Mouse (Mus musculus) embryonic facial prominence, embryonic 12.5 days (tissue): ENCODE results near the gene C8g. TPM values are rescaled to one million over a fixed set of nuclear protein-coding genes. Genes with fewer than 3 reads are reported as not detected.
A peak's percentile ranks its signal among the peaks of the same experiment; 100 is the strongest.

Experiments used
- ATAC-seq: fragments of 200-750 bp; cut with Nextera tagmentation; 2 replicates; pipeline ENCODE4 v1.8.0; 2017; ENCODE audit not compliant: insufficient number of reproducible peaks, insufficient read depth, low FRiP score, low TSS enrichment
- H3K27ac ChIP-seq: fragments of 300-500 bp; sonication (generic); 2 replicates; pipeline ENCODE4 v1.5.1; 2016; ENCODE audit warnings: mild to moderate bottlenecking
- H3K27me3 ChIP-seq: fragments of 300-500 bp; sonication (generic); 2 replicates; pipeline ENCODE4 v1.6.1; 2016; ENCODE audit warnings: mild to moderate bottlenecking, moderate library complexity
- H3K36me3 ChIP-seq: fragments of 300-500 bp; sonication (generic); 2 replicates; pipeline ENCODE4 v1.6.1; 2016; ENCODE audit warnings: mild to moderate bottlenecking
- H3K4me1 ChIP-seq: fragments of 300-500 bp; sonication (generic); 2 replicates; pipeline ENCODE4 v1.6.1; 2016
- H3K4me2 ChIP-seq: fragments of 300-500 bp; sonication (generic); replicated peaks from 2 replicates; pipeline ENCODE4 v1.6.1; 2016; ENCODE audit warnings: mild to moderate bottlenecking, moderate library complexity
- H3K4me3 ChIP-seq: fragments of 300-500 bp; sonication (generic); 2 replicates; pipeline ENCODE4 v1.5.1; 2016; ENCODE audit warnings: mild to moderate bottlenecking
- H3K9ac ChIP-seq: fragments of 300-500 bp; sonication (generic); 2 replicates; pipeline ENCODE4 v1.6.1; 2016; ENCODE audit warnings: mild to moderate bottlenecking, moderate library complexity
- H3K9me3 ChIP-seq: fragments of 300-500 bp; sonication (generic); 2 replicates; pipeline ENCODE4 v1.6.1; 2016; ENCODE audit warnings: mild to moderate bottlenecking, moderate library complexity
- WGBS: fragments of 180-500 bp; shearing (Covaris S2); methylation state at CpG from one replicate; pipeline ENCODE4 v1.1.7; 2016; 5-methylcytosine and 5-hydroxymethylcytosine counted together
- polyA plus RNA-seq: library from polyadenylated mRNA; unstranded; fragments of >200 nt; fragmentation: Nextera tagmentation; extraction: Ambion mirVana; gene quantifications from 2 replicates; pipeline ENCODE4 v1.2.1, GENCODE M21; 2016

The C8g gene
- polyA plus RNA-seq, 1 experiment from 2014 or later: 6.3 TPM

DNA sequence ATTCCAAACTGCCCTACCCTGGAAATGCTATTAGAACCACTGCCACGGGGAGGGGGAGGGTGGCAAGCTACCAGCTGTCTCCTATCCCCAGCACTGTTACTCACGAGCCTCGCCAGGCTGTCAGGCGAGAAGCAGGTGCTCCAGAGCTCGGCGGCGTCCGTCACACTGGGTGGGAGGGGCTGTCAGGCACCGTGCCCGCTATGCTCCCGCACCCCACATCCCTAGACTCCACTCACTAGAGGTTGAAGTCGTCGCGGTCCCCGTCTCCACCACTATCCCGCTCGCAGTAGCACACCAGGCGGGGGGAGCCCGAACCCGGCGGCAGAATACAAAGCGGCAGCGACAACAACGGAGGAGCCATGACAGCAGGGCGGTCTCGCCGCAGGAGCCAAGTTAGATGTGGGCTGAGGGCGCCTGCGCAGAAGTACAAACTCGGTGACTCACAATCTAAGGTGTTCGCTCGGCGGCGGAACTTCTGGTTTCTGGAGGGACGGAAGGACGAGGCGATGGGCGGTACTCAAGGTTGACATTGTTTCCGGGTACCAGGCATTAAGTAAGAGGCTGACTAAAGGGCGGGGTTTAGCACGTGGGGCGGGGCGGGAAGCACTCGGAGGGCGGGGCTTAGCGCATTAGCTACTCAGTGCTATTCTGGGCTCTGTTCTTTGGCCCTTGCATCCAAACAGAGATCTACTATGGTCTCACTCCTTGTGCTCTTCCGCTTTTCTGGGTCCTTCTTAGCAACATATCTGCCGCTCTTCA is 40.8 kb downstream of the C8g start, which contains the start of gene Paxx:
Paxx (minus strand) TSS at position 544 of the 759 bp plus-strand sequence.
- WGBS: under 1% methylated on average over 48 of the region's 48 CpGs
- H3K9ac ChIP-seq: peak within 1 kb of the TSS; percentile 71

DNA sequence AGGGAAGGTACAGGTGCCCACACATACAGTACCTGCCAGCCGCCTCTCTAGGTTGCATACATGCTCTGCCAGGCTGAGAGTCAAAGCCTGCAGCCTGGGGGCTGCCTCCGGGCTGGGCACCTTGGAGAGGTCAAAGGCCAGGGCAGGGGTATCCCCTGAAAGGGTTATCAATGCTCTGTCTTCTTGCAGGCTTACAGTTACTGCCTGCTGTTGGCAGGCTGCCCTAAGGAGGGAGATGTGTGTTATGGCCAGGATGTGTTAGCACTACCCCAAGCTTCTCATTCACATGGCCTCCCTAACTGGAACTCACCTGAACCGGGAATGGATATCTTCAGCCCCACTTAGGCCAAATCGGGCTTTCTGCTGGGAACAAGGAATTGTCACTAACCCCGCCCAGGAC is 41.4 kb downstream of the C8g start:
- no peaks in the 10 kb centered on the region for H3K9me3 ChIP-seq

More for the DNA sequence above, 40.8 kb downstream of the C8g start, which contains the start of gene Paxx:
- peaks cover 14% of the 10 kb centered on the region; the same call in 1 of the 2 replicates for H3K36me3 ChIP-seq
- peak within 1 kb of the TSS; percentile 88 for H3K4me2 ChIP-seq
- peak within 1 kb of the TSS; percentile 86 for H3K27ac ChIP-seq
- no peaks in the 10 kb centered on the region for H3K27me3 ChIP-seq
- peak; percentile 84 for ATAC-seq
- H3K4me1 ChIP-seq: peaks cover 16% of the 10 kb centered on the region
- H3K9me3 ChIP-seq: no peaks in the 10 kb centered on the region
- peak within 1 kb of the TSS; percentile 69 for H3K4me3 ChIP-seq

DNA sequence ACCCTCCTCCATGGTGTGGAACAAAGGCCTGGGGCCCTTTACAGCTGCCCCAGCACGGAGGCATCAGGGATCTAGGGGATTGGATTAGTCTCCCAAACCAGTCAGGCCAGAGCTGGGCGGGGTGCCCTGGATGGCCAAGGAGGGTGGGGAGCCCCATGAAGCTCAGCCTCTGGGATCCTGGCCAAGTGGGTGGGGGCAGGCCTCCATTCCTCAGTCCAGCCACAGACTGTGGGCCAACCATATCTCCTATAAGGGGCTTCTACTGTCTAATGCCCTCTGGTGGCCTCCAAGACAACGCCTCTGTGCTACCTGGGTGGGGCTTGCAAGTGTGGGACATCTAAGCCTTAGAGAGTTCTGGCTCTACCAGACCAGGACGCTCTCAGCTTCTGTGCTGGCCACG is 42.6 kb downstream of the C8g start:
- H3K4me1 ChIP-seq: peaks cover 16% of the 10 kb centered on the region
- no peak overlapping the region for H3K4me3 ChIP-seq
- no peaks in the 10 kb centered on the region for H3K9me3 ChIP-seq
- H3K27ac ChIP-seq: no peak overlapping the region
- H3K9ac ChIP-seq: no peak overlapping the region
- H3K36me3 ChIP-seq: peaks cover 14% of the 10 kb centered on the region; the same call in 1 of the 2 replicates
- no peaks in the 10 kb centered on the region for H3K27me3 ChIP-seq
- no peak for ATAC-seq
- no peak overlapping the region for H3K4me2 ChIP-seq
- WGBS: 85% methylated on average over 5 of the region's 5 CpGs

More for the DNA sequence above, 41.4 kb downstream of the C8g start:
- Histone ChIP-seq H3K9ac (peak overlapping the region; percentile 71), H3K27ac (no peak overlapping the region; the same call in 1 of the 2 replicates), H3K4me1 (peaks cover 16% of the 10 kb centered on the region), H3K4me2 (peak overlapping the region; percentile 88), H3K36me3 (peaks cover 14% of the 10 kb centered on the region; the same call in 1 of the 2 replicates), H3K27me3 (no peaks in the 10 kb centered on the region), H3K4me3 (peak overlapping the region; percentile 69)
- ATAC-seq: no peak
- WGBS: 34% methylated on average over 5 of the region's 5 CpGs

GRCm38 (mm10) chr2:25457022-25457896 is 44.3 kb downstream of the C8g start:
- ATAC-seq: no peak
- no peak overlapping the region for H3K9ac ChIP-seq
- H3K36me3 ChIP-seq: peaks cover 14% of the 10 kb centered on the region; the same call in 1 of the 2 replicates
- no peak overlapping the region for H3K27ac ChIP-seq
- H3K4me1 ChIP-seq: peaks cover 16% of the 10 kb centered on the region
- 88% methylated on average over 9 of the region's 9 CpGs for WGBS
- H3K4me3 ChIP-seq: no peak overlapping the region
- H3K27me3 ChIP-seq: no peaks in the 10 kb centered on the region
- no peak overlapping the region for H3K4me2 ChIP-seq
- no peaks in the 10 kb centered on the region for H3K9me3 ChIP-seq

DNA sequence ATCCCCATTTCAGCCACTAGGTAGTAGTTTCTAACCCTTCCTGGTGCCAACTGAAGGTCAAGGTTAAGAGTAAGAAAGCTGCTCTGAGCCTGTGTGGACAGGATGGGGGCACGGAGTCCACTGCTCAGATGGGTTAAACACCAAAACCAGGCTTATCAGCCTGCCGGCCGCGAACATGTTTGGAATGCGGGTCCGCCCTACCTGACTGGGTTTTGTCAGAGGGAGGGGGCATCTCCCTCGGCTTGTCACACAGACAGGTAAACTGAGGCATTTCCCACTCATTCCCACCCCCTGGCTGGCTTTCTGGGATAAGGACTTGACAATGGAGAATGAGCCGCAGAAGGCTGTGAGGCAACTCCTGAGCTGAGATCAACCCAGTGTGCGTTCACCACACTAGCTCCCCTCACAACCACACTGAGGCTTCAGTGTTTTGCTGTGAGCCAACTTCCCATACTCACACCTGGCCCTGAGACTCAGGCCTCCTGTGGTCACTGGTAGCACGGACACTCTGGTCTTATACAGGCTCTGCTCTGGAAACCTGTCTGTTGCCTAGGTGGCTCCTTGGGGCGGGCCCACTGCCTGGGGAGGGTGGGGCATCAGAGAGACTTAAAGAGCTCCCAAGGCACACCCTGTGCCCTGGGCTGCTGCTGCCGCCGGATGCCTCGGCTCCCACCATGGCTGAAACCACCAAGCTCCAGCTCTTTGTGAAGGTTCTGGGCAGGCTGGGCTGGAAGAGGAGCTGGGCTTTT is 45.1 kb downstream of the C8g start, which contains the start of gene Clic3:
Clic3 (plus strand) TSS at position 634 of the 749 bp plus-strand sequence.
- Histone ChIP-seq H3K4me2 (no peak within 1 kb of the TSS), H3K4me3 (no peak within 1 kb of the TSS), H3K4me1 (peaks cover 14% of the 10 kb centered on the region), H3K27me3 (no peaks in the 10 kb centered on the region), H3K9me3 (no peaks in the 10 kb centered on the region), H3K9ac (no peak within 1 kb of the TSS), H3K36me3 (peaks cover 14% of the 10 kb centered on the region; the same call in 1 of the 2 replicates), H3K27ac (no peak within 1 kb of the TSS)
- ATAC-seq: no peak
- WGBS: 55% methylated on average over 14 of the region's 14 CpGs

DNA sequence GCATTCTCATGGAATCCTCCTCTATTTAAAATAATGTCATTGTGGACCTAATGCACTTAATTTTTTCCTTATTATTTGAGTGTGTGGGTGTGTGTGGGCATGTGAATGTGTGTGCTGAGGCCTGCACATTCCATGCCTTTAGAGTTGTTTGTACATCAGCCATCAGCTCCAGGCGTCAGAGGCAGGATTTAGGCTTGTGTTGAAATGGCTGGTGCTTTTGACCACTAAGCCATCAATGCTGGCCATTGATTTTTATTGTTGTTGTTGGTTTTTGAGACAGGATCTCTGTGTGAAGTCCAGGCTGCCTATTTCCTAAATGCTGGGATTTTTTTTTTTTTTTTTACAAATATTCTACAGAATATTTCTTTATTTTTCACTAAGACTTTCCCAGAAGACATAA is 48.6 kb downstream of the C8g start:
- Histone ChIP-seq H3K27me3 (no peaks in the 10 kb centered on the region), H3K9me3 (no peaks in the 10 kb centered on the region), H3K9ac (no peak overlapping the region), H3K36me3 (peaks cover 2% of the 10 kb centered on the region; the same call in 1 of the 2 replicates), H3K4me1 (no peaks in the 10 kb centered on the region), H3K4me2 (no peak overlapping the region), H3K27ac (no peak overlapping the region), H3K4me3 (no peak overlapping the region)
- WGBS: 41% methylated on average over 1 of the region's 1 CpGs
- ATAC-seq: no peak

- Histone ChIP-seq H3K9ac (no peak overlapping the region), H3K9me3 (no peaks in the 10 kb centered on the region), H3K27ac (no peak overlapping the region), H3K4me1 (no peaks in the 10 kb centered on the region), H3K27me3 (no peaks in the 10 kb centered on the region), H3K4me3 (no peak overlapping the region), H3K36me3 (no peaks in the 10 kb centered on the region), H3K4me2 (no peak overlapping the region)
- no peak for ATAC-seq
- WGBS: 82% methylated on average over 8 of the region's 8 CpGs
Measured at GRCm38 (mm10) chr2:25450853-25451647, 50.5 kb downstream of the C8g start.

Other genes with a start within 250 kb of the C8g start
- 21.6 and 23.6 TPM in 2 replicates for gene Tmem203, start 246.3 kb downstream of the C8g start, polyA plus RNA-seq
- gene Tprn, start 239.1 kb downstream of the C8g start, polyA plus RNA-seq: 9.7 TPM in 2 replicates
- 218 and 231 TPM in 2 replicates for gene Ssna1, start 229.3 kb downstream of the C8g start, polyA plus RNA-seq
- 154 and 155 TPM in 2 replicates for gene Anapc2, start 229.2 kb downstream of the C8g start, polyA plus RNA-seq
- not detected in 2 replicates for gene Tmem210, start 213.6 kb downstream of the C8g start, polyA plus RNA-seq
- not detected in 2 replicates for gene Lrrc26, start 211.8 kb downstream of the C8g start, polyA plus RNA-seq
- 1.0 and 1.9 TPM in 2 replicates for gene Grin1, start 182.5 kb downstream of the C8g start, polyA plus RNA-seq
- 66.5 and 75.8 TPM in 2 replicates for gene Man1b1, start 169.4 kb downstream of the C8g start, polyA plus RNA-seq
- gene Dpp7, start 145.4 kb downstream of the C8g start, polyA plus RNA-seq: 25.0 and 27.0 TPM in 2 replicates
- gene Uap1l1, start 136.0 kb downstream of the C8g start, polyA plus RNA-seq: 7.9 and 8.9 TPM in 2 replicates
- 51.4 and 51.6 TPM in 2 replicates for gene Sapcd2, start 129.4 kb downstream of the C8g start, polyA plus RNA-seq
- 0.41 and 0.42 TPM in 2 replicates for gene Entpd2, start 105.8 kb downstream of the C8g start, polyA plus RNA-seq
- 47.7 and 60.0 TPM in 2 replicates for gene Npdc1, start 102.4 kb downstream of the C8g start, polyA plus RNA-seq
- gene Fut7, start 78.5 kb downstream of the C8g start, polyA plus RNA-seq: not detected in 2 replicates
- 4.8 and 5.2 TPM in 2 replicates for gene Abca2, start 73.0 kb downstream of the C8g start, polyA plus RNA-seq
- 1.4 and 1.8 TPM in 2 replicates for gene Clic3, start 44.9 kb downstream of the C8g start, polyA plus RNA-seq
- 28.6 and 28.9 TPM in 2 replicates for gene Paxx, start 40.6 kb downstream of the C8g start, polyA plus RNA-seq
- gene Ptgds, start 31.7 kb downstream of the C8g start, polyA plus RNA-seq: 0.70 and 0.96 TPM in 2 replicates
- gene Lcn12, start 7.8 kb downstream of the C8g start, polyA plus RNA-seq: not detected in 2 replicates
- gene Fbxw5, start 969 bp downstream of the C8g start, polyA plus RNA-seq: 81.8 and 82.8 TPM in 2 replicates
- 37.7 and 37.8 TPM in 2 replicates for gene Traf2, start 45.2 kb upstream of the C8g start, polyA plus RNA-seq
- 310 and 331 TPM in 2 replicates for gene Edf1, start 56.1 kb upstream of the C8g start, polyA plus RNA-seq
- gene Mamdc4, start 73.1 kb upstream of the C8g start, polyA plus RNA-seq: 4.2 and 10.1 TPM in 2 replicates
- gene Phpt1, start 73.5 kb upstream of the C8g start, polyA plus RNA-seq: 156 and 177 TPM in 2 replicates
- 0.20 and 0.24 TPM in 2 replicates for gene Ajm1, start 80.0 kb upstream of the C8g start, polyA plus RNA-seq
- gene Rabl6, start 106.8 kb upstream of the C8g start, polyA plus RNA-seq: 79.0 and 84.9 TPM in 2 replicates
- 0.19 TPM in 2 replicates for gene Ccdc183, start 116.0 kb upstream of the C8g start, polyA plus RNA-seq
- gene Tmem141, start 120.3 kb upstream of the C8g start, polyA plus RNA-seq: 21.1 and 24.6 TPM in 2 replicates
- 0.65 and 0.69 TPM in 2 replicates for gene Fcna, start 126.3 kb upstream of the C8g start, polyA plus RNA-seq
- gene Lcn8, start 151.4 kb upstream of the C8g start, polyA plus RNA-seq: 0.36 and 0.62 TPM in 2 replicates
- gene Lcn5, start 156.2 kb upstream of the C8g start, polyA plus RNA-seq: not detected in 2 replicates
- gene Lcn6, start 175.1 kb upstream of the C8g start, polyA plus RNA-seq: not detected in 2 replicates
- not detected in 2 replicates for gene Lcn10, start 181.0 kb upstream of the C8g start, polyA plus RNA-seq
- gene Obp2a, start 198.3 kb upstream of the C8g start, polyA plus RNA-seq: not detected in 2 replicates
- 100 and 106 TPM in 2 replicates for gene Bmyc, start 205.0 kb upstream of the C8g start, polyA plus RNA-seq
- not detected in 2 replicates for gene Obp2b, start 235.3 kb upstream of the C8g start, polyA plus RNA-seq